Mouse (Mus musculus): ENCODE data around the gene Nolc1. TPM values are rescaled to one million over a fixed set of nuclear protein-coding genes. Genes with fewer than 3 reads are reported as not detected.
"Not testable (repeated sequence)": the region's sequence is repeated elsewhere in the genome, so short reads cannot be mapped to it uniquely, and the experiment has no call there.

The Nolc1 gene
- total RNA-seq, 4 experiments from 2014 or later: 41.8 to 48.2 (median 46.0) TPM

DNA sequence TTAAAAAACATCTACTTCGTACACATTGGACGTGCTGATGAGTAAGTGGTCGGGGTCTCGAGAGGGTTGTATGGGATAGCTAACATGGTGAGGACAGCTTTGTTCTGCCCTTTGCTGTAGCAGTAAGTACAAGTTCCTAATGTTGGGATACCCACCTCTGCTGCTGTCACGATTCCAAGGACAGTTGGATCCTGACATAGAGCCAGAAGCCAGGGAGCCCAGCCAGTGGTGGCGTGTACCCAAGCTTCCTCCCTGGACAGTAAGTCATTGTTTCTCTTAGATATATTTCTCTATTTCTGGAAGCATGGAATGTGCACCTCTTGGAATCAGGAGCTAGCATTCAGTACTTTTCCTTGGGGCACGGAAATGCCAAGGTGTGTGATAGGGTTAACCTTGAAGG, 12.2 kb downstream of the Nolc1 start:
- no peak for DNase-seq (ENCODE audit: low spot score in 2 of 2)

DNA sequence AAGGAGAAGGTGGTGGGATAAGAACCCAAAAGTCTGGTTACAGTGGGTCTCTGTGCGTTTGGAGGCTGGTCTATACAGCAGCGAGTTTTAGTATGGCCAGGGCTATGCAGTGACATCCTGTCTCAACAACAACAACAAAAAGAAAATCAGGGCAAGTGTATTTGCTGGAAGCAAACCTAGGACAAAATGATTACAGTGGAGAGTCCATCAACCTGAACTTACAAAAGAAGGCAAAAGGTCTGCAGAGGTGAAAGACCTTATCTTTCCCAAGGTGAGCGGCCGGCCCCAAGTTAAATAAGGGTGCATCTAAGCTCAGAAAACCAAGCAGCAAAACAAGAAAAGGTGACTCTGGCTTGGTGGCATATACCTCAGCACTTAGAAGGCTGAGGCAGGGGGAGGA, 16.0 kb downstream of the Nolc1 start:
- DNase-seq (ENCODE audit: low spot score in 2 of 2): no peak

DNA sequence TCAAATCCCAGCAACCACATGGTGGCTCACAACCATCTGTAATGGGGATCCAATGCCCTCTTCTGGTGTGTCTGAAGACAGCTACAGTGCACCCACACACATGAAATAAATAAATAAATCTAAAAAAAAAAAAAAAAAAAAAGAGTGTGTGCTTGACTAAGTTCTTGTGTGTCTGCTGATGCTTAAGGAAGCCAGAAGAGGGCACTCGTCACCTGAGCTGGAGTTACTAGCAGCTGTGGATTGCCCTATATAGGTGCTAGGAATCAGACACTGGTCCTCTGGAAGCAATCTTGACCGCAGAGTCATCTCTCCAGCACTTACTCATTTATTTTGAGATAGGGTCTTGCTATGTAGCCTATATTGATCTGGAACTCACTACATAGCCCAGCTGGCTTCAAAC, 18.5 kb downstream of the Nolc1 start:
- DNase-seq (ENCODE audit: low spot score in 2 of 2): no peak

DNA sequence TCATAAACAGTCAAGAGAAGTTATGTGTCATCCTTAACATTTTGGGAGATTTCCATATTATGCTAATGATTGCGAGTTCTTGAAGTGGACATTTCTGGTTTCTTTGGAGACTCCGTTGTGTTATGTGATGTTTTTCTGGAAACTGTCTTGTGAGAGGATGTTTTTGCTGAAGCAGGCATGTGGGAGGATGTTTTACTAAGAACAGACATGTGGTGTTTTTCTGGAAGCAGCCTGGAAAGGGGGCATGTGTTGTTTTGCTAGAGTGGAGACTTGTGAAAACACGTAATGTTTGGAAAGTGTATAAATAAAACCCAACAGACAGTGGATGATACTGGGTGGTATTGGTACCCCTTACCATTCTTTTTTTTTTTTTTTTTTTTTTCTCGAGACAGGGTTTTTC, 19.6 kb downstream of the Nolc1 start:
- DNase-seq (ENCODE audit: low spot score in 2 of 2): no peak

DNA sequence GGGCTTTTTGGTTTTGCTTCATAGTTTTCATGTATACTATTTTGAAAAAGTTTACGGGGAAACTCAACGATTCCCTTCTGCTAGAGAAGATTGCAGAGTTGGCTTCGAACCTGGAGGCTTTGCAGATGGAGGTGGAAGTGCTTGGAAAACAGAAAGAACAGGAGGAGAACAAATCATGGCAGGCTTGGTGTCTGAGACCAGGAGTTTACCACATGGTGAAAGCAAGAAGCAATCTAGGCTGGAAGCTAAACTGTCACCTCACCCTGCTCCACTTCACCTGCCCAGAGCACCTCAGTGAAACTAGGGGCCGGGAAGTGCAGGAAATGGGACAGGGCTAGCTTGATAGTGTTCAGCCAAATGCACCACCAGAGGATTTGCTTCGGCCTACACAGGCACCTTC, 20.7 kb downstream of the Nolc1 start:
- DNase-seq (ENCODE audit: low spot score in 2 of 2): no peak

DNA sequence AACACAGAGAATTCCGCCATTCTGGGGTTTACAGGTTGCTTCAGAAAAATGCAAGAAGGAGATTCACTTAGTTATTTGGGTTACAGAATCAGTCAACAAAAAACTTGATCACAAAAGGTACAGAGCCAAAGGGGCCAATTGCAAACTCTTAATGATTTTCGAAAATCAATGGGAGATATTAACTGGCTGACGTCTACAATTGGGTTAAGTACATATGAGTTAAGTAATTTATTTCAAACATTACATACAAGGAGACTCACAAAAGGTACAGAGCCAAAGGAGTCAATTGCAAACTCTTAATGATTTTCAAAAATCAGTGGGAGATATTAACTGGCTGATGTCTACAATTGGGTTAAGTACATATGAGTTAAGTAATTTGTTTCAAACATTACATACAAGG, 23.9 kb downstream of the Nolc1 start:
- no peak for DNase-seq (ENCODE audit: low spot score in 2 of 2)

DNA sequence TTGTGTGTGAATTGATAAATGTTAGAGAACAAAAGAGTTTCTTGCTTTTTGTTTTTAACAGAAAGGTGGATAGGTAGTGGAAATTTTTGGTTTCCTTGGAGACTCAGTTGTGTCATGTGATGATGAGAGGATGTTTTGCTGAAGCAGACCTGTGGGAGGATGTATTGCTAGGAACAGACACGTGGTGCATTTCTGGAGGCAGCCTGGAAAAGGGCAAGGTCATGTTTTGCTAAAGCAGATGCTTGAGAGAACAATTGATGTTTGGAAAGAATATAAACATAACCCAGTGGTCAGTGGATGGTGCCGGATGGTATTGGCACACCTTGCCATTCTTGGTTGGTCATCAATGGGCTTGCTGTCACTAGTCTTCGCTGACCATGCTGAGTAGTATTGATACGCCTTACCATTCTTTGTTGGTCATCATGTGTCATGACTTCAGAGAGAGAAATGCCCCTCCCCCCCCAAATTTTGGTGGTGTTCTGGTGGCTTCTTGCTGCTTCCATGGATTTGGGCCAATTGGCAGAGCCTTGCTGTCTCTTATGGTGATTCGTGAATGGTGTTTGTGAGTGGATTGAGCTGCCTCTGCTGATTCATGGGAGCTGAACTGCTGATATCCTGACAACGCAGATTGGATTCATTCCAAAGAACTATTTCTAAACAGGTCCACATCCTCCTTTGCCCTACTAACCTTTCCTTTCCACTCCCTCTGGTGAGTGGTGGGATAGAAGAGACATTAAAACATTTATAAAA, 27.9 kb downstream of the Nolc1 start:
- no peak for DNase-seq (ENCODE audit: low spot score in 2 of 2)

DNA sequence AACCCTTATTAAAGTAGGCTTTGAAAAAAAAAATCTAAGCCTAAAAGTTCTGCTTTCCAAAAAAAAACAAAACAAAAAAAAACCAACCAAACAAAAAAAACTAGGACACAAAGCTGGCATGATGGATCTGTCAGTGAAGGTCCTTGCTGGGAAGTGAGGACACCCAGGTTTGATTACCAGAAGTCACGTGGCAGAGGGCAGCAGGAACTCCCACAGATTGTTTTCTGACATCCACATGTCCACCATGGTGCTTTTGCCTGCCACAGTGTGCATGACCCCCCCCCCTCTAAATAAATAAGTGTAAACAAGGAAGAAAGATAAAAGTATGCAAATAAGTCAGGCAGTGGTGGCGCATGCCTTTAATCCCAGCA, 28.5 kb downstream of the Nolc1 start:
- DNase-seq (ENCODE audit: low spot score in 2 of 2): no peak

DNA sequence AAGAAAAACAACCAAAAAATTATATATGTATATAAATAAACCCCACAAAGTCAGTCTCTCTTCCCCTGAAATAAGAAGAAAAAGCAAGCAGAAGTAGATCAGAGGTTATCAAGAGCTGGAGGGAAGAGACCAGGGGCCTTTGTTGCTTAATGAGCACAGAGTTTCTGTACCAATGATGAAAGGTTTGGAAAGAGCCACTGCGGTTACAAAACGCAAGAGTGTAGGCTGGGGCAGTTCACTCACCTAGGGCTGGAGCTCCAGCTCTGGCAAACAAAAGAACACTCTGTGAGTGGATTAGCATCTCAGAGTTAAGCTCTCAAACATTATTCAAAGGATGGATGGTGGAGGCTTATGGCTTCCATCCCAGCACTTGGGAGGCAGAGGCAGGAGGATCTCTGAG, 34.6 kb downstream of the Nolc1 start:
- no peak for DNase-seq (ENCODE audit: low spot score in 2 of 2)

DNA sequence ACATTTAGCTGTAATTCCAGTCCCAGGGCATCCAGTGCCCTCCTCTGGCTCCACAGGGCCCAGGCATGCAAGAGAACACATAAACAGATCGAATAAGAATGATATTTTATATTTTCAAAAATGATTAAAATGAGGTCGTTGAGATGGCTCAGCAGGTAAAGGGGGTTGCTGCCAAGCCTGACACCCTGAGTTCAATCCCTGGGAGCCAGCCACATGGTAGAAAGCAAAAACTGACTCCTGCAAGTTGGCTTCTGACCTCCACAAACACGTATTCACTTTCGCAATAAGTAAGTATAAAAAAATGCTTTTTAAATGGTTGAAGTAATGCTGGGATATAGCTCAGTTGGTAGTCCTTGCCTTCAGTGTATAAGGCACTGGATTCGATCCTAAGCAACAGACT, 35.1 kb downstream of the Nolc1 start:
- no peak for DNase-seq (ENCODE audit: low spot score in 2 of 2)

DNA sequence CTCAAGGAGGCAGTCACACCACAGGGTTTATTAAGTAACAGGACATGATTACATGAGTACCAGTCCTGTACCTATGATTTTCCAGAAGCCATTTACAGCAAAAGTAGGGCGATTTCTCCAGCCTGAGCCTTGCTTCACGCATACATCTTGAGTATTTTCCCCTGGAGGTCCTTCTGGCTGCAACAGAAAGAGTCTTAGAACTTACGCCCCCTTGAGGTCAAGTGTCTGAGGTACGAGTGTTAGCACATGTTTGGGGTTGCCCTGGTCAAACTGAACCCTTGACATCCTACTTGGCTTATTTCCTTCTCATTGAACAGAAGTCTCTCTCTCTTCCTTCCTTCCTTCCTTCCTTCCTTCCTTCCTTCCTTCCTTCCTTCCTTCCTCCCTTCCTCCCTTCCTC, 39.0 kb downstream of the Nolc1 start:
- no peak for DNase-seq (ENCODE audit: low spot score in 2 of 2)

DNA sequence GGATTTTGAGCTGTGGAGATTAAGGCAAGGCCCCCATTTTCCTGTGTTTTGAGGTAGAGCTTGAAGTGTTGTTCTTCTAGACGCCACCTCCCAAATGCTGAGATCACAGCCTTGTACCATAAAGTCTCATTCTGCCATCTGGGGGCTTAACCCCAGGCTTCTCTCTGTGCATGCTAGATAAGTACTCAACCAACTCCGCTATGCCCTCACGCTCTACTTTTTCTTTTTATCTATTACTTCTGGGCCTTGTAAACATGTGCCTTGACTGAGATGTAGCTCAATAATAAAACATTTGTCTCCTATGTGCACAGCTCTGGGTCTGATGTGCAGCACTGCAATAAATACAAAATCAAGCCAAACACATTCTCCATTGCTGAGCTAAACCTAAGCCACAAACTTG, 43.8 kb downstream of the Nolc1 start:
- DNase-seq (ENCODE audit: low spot score in 2 of 2): no peak

DNA sequence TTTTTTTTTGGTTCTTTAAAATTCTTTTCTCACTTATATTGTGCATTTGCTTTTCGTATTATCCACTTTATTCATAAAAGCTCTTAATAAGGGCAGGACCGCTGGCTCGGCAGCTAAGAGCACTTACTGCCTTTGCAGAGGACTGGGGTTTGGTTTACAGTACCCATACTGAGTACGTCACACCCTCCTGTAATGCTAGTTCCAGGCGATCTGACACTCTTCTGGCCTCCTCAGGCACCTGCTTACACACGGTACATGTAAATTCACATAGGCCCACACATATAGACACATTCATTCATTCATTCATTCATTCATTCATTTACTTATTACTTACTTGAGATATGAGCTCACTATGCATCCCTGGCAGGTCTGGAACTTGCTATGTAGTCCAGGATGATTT, 45.2 kb downstream of the Nolc1 start:
- DNase-seq (ENCODE audit: low spot score in 2 of 2): no peak

DNA sequence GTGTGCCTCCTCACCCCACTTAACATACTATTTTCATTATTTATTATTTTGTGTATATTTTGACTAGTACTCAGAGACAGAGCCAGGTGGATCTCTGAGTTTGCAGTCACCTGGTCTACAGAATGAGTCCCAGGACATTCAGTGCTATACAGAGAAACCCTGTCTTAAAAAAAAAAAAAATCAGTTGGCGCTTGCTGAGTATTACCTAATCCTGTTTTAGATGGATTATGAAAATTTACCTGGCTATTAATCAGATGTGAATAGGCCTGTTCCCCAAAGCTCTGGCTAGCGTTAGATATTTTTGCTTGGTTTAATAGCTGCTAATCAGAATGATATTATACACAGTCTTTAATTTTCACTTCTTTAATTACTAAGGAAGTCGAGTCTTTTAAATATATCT, 48.2 kb downstream of the Nolc1 start:
- no peak for DNase-seq (ENCODE audit: low spot score in 2 of 2)

DNA sequence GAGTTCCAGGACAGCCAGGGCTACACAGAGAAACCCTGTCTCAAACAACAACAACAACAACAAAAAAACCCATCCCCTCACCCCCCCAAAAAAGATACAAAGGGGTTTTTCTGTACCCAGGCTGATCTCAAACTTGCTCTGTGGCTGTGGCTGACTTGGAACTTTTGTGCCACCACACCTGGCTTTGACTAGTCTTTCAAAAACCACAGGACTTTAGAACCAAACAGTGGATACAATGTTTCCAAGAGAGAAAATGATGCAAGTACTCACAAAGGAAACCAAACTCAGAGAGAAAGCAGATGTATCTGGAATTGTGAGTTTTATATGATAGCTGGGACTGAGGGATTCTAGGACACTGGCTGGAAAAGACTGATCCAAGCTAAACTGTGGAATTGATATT, 49.0 kb downstream of the Nolc1 start:
- DNase-seq (ENCODE audit: low spot score in 2 of 2): no peak

DNA sequence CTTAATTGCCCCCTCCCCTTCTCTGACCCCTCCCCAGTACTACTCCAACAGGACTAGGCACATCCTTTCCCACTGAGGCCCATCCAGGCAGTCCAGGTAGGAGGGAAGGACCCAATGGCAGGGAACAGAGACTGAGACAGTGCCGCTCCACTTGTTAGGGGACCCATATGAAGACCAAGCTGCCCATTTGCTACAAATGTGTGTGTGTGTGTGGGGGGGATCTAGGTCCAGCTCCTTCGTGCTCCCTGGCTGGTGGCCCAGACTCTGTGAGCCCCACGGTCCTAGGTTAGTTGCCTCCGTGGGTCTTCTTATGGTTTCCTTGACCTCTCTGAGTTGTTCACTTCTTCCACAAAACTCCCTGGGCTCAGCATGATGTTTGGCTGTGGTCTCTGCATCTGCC, 50.6 kb downstream of the Nolc1 start:
- no peak for DNase-seq (ENCODE audit: low spot score in 2 of 2)

DNA sequence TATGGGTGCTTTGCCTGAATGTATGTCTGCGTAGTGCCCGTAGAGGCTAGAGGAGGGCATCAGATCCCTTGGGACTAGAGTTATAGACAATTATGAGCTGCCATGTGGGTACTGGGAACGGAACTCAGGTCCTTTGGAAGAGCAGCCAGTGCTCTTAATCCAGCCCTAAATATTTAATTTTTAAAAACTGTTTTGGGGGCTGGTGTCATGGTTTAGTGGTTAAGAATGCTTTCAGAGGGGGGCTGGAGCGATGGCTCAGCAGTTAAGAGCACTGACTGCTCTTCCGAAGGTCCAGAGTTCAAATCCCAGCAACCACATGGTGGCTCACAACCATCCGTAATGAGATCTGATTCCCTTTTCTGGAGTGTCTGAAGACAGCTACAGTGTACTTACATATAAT, 54.1 kb downstream of the Nolc1 start:
- DNase-seq (ENCODE audit: low spot score in 2 of 2): not testable (repeated sequence)

DNA sequence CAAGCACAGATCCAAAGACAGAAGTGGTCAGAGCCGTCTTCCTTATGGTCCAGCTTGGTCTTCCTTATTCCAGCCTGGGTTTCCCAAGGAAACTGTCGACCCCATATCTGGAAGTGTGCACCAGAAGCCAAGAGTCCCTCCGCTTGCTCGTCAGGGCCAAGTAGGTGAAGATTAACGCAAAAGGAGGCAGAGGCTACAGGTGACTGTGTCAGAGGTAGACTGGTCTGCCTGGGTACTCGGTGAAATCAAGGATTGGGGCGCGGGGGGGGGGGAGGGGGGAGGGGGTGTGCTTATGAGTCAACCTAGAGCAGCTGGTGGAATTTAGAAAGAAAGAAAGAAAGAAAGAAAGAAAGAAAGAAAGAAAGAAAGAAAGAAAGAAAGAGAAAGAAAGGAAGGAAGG, 55.6 kb downstream of the Nolc1 start:
- DNase-seq (ENCODE audit: low spot score in 2 of 2): no peak

DNA sequence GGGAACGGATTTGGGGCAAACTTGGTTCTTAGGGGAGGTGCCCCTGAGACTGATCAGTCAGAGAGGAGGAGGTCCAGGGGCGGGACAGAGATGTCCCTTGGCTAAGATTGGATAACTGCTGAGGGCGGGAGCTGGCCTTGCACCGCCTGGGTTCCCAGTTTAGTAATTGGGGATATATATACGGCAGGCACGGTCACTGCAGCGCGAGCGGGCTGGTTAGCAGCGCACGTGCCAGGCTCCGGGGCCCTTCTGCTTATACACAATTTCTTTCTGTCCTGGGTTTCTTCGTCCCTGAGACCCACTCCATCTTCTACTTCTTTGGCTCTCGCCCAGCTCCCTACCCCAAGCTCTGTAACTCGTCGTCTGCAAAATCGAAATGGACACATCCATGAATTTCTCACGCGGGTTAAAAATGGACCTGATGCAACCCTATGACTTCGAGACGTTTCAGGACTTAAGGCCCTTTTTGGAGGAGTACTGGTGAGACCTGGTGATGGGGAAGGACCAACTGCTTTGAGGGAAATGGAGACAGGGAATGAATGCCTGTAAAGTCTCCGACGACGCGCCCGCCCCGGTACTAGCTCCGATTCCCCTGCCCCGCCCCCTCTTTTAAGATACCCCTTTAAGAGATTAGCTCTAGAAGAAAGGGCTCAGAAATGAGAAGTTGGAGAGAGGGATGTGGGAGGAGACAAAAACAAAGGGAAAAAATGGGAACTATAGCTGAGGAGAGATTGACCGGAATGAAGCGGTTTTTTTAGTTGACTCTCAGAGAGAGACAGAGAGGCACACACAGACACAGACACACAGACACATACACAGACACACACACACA, 56.2 kb downstream of the Nolc1 start, which contains the start of gene Elovl3:
Gene Elovl3 (plus strand): TSS at position 204 of the 832 bp plus-strand sequence.
- no peak for DNase-seq (ENCODE audit: low spot score in 2 of 2)

DNA sequence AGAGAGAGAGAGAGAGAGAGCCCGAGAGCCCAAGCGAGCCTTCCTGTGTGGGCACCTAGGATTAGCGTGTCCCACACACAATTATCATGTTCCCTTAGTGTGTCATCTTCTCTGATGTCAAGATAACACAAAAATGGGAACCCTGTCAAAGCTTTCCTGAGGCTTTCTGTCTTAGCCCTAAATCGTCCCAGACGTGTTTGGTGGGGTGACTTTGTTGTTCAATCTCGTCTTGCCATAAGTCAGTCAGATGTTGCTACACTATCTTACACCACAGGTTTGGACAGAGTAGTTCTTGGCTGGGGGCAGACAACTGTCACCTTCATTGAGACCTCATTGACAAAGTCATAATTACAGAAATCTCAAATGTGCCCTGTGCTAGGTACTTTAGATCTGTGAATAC, 56.9 kb downstream of the Nolc1 start:
- no peak for DNase-seq (ENCODE audit: low spot score in 2 of 2)
